Mouse (Mus musculus) liver, embryonic 14.5 days (tissue): ENCODE data around the gene Ccl6. TPM values are rescaled to one million over a fixed set of nuclear protein-coding genes. Genes with fewer than 3 reads are reported as not detected.

Source experiments
- ATAC-seq: fragments of 200-750 bp; cut with Nextera tagmentation; 2 replicates; pipeline ENCODE4 v1.8.0; 2017; ENCODE audit warnings: moderate number of reproducible peaks, mild to moderate bottlenecking, moderate library complexity; ENCODE audit not compliant: insufficient read depth
- DNase-seq, 3 experiments: peaks; one replicate each; pipeline ENCODE4 v3.0.0-alpha.2; 2012 to 2013; ENCODE audit warnings: low read depth in 3 of 3, low spot score in 3 of 3
- H3K27ac ChIP-seq: fragments of 300-500 bp; sonication (generic); 2 replicates; pipeline ENCODE4 v1.5.1; 2014; ENCODE audit warnings: moderate library complexity, mild to moderate bottlenecking, control low read depth, inconsistent platforms
- H3K27me3 ChIP-seq: fragments of 300-500 bp; sonication (generic); 2 replicates; pipeline ENCODE4 v1.6.1; 2014; ENCODE audit warnings: mild to moderate bottlenecking, low read length, moderate library complexity; ENCODE audit not compliant: control insufficient read depth, insufficient read depth
- H3K36me3 ChIP-seq: fragments of 300-500 bp; sonication (generic); replicated peaks from 2 replicates; pipeline ENCODE4 v1.6.1; 2014; ENCODE audit warnings: low read depth; ENCODE audit not compliant: control insufficient read depth, insufficient read depth
- H3K4me1 ChIP-seq, 2 experiments: fragments of 200-500 bp in 1 of 2; fragments of 300-500 bp in 1 of 2; sonication (generic) in 1 of 2; replicated peaks; 2 replicates each; pipeline ENCODE4 v1.6.1; 2012 to 2014; ENCODE audit warnings: antibody characterized with exemption in 1 of 2, inconsistent platforms in 1 of 2, low read length in 1 of 2; ENCODE audit not compliant: control insufficient read depth in 2 of 2, insufficient read depth in 2 of 2
- H3K4me2 ChIP-seq: fragments of 300-500 bp; sonication (generic); 2 replicates; pipeline ENCODE4 v1.6.1; 2014; ENCODE audit warnings: low read depth, mild to moderate bottlenecking, control low read depth, moderate library complexity
- H3K4me3 ChIP-seq, 2 experiments: fragments of 200-500 bp in 1 of 2; fragments of 300-500 bp in 1 of 2; sonication (generic) in 1 of 2; 2 replicates each; pipeline ENCODE4 v1.5.1; 2012 to 2014; ENCODE audit warnings: low read depth in 2 of 2, low read length in 2 of 2, mild to moderate bottlenecking in 2 of 2, control low read depth in 1 of 2, inconsistent platforms in 1 of 2, moderate library complexity in 1 of 2; ENCODE audit not compliant: insufficient read depth in 1 of 2
- H3K9ac ChIP-seq: fragments of 300-500 bp; sonication (generic); replicated peaks from 2 replicates; pipeline ENCODE4 v1.6.1; 2014; ENCODE audit warnings: mild to moderate bottlenecking, control low read depth, moderate library complexity
- H3K9me3 ChIP-seq: fragments of 300-500 bp; sonication (generic); 2 replicates; pipeline ENCODE4 v1.6.1; 2016; ENCODE audit warnings: low read length, mixed read lengths; ENCODE audit not compliant: control insufficient read depth
- CTCF ChIP-seq: IDR thresholded peaks from 2 replicates; pipeline ENCODE4 v1.5.1; 2016; ENCODE audit warnings: antibody characterized with exemption, low read depth, control low read depth
- EP300 ChIP-seq: IDR thresholded peaks from 2 replicates; pipeline ENCODE4 v1.6.1; 2016; ENCODE audit warnings: antibody characterized with exemption, low read depth
- WGBS: fragments of 180-500 bp; shearing (Covaris S2); extraction: QIAGEN DNeasy Blood & Tissue Kit; methylation state at CpG from one replicate; pipeline ENCODE4 v1.1.7; 2014; ENCODE audit not compliant: insufficient replicate concordance; 5-methylcytosine and 5-hydroxymethylcytosine counted together
- polyA plus RNA-seq, 2 experiments: library from polyadenylated mRNA; depleted of rRNA in 1 of 2; stranded (reverse) in 1 of 2; unstranded in 1 of 2; fragments of >200 nt; fragmentation: Nextera tagmentation in 1 of 2; extraction: Ambion mirVana in 1 of 2; gene quantifications; 2 replicates each; pipeline versions ENCODE4 v1.2.1 to v1.2.3; 2012 to 2014

Gene Ccl6
- polyA plus RNA-seq, 2 experiments: 2.6 to 12.7 TPM

DNA sequence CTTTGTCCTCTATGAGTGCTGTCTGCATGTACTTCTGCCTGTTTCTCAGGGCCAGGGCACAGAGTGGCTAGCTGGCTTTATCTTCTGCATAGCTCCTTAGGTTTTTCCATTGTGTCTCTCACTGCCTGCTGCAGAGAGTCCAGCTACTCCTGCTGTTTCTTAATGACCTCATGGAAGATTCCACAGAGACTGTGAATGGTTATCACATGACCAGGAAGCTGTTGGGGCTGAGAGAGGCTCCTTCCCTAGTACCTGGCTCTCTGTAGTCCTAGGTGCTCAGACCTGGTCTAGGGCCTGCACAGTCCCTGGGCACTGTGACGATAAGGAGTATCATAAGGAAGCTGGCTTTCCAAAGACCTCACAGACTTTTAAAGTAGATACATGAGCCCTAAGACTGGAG lies 37.7 kb upstream of the Ccl6 start:
- no peak for TF ChIP-seq CTCF
- H3K4me1 ChIP-seq: no peaks in the 10 kb centered on the region
- WGBS: 71% methylated on average over 1 of the region's 1 CpGs
- no peak overlapping the region for H3K27ac ChIP-seq
- DNase-seq (no peak), ATAC-seq (no peak)
- H3K4me3 ChIP-seq: no peak overlapping the region
- H3K27me3 ChIP-seq: no peaks in the 10 kb centered on the region
- H3K4me2 ChIP-seq: no peak overlapping the region
- H3K9ac ChIP-seq: no peak overlapping the region
- no peaks in the 10 kb centered on the region for H3K9me3 ChIP-seq
- H3K36me3 ChIP-seq: no peaks in the 10 kb centered on the region

DNA sequence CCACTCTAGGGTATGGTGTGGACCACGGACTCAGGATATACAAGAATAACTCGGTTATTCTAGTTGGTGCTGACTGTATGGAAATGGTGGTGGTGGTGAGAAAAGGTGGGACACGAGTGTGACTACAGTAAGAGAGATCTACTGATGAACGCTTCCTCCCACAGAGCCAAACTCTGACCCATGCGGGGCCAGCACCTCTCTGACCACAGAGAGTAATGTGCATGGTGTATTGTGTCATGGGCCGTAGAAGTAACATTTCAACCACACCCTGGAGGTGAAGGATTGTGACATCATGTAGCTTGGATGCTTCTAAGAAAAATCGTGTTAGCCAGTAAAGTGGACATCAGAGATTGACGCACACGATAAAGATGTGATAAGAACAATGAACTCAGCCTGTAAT lies 35.9 kb upstream of the Ccl6 start:
- no peak for TF ChIP-seq EP300
- no peak for TF ChIP-seq CTCF
- 48% methylated on average over 9 of the region's 9 CpGs for WGBS
- no peaks in the 10 kb centered on the region for H3K4me1 ChIP-seq
- ATAC-seq (no peak), DNase-seq (no peak)
- no peak overlapping the region for H3K4me2 ChIP-seq
- H3K36me3 ChIP-seq: no peaks in the 10 kb centered on the region
- no peak overlapping the region for H3K9ac ChIP-seq
- no peaks in the 10 kb centered on the region for H3K27me3 ChIP-seq
- no peak overlapping the region for H3K4me3 ChIP-seq
- H3K27ac ChIP-seq: no peak overlapping the region
- H3K9me3 ChIP-seq: no peaks in the 10 kb centered on the region

DNA sequence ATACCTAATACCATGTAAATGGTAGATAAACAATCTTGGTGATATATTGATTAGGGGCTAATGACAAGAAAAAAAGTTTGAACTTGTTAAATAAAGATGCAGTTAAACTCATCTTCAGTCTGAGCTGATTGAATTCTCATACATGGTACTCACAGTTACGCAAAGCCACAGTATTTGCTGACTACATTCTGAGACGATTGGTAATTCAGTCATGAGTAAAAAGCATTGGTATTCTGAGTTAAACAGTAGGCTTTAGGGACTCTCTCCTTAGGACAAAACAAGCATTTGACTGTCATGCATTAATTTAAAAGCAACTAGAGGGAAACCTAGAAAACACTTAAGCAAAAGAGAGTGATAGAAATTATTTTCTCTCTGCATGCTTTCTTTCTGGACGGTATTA lies 30.7 kb upstream of the Ccl6 start:
- no peak overlapping the region for H3K4me2 ChIP-seq
- no peak overlapping the region for H3K9ac ChIP-seq
- no peak for ATAC-seq
- no peak overlapping the region for H3K4me3 ChIP-seq
- no peak for TF ChIP-seq CTCF
- TF ChIP-seq EP300: no peak
- no peaks in the 10 kb centered on the region for H3K36me3 ChIP-seq
- no peaks in the 10 kb centered on the region for H3K9me3 ChIP-seq
- no peak overlapping the region for H3K27ac ChIP-seq
- 66% methylated on average over 3 of the region's 3 CpGs for WGBS
- no peaks in the 10 kb centered on the region for H3K27me3 ChIP-seq
- no peaks in the 10 kb centered on the region for H3K4me1 ChIP-seq
- no peak for DNase-seq

DNA sequence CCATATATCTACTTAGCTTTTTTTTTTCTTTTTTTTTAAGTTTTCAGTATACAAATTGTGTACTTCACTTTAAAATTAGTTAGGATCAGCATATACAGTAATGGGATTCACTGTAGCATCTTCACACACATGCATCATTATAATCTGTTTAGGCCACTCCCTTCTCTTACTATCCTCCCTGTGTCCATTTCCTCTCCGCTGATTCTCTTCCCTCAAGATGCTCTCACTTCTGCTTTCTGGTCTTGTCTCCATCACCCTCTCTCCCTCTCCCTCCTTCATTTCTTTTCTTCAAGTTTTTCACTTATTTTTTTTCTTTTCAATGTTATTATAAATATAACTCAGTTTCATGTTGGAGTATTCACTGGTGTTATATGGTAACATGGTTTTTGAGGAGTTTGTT lies 26.1 kb upstream of the Ccl6 start:
- no peak for TF ChIP-seq EP300
- TF ChIP-seq CTCF: no peak
- no peak for ATAC-seq

DNA sequence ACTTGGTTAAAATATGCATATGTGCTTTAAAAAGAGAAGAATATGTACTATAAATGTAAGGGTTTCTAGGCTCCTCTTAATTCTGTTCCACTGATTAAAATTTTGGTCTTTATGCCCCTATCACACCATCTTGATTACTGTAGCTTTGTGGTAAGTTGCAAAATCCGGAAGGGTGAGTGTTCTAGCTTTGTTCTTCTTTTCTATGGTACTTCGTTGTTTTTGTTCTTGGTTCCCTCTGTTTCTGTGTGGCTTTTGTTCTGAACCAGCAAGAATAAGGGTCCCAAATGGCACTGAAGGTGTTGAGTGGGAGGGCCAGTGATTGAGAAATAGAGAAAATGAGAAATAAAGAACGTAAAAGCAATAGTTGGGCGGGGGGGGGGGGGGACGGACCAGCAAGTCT lies 25.4 kb upstream of the Ccl6 start:
- H3K9ac ChIP-seq: no peak overlapping the region
- H3K4me3 ChIP-seq: no peak overlapping the region
- H3K27me3 ChIP-seq: no peaks in the 10 kb centered on the region
- H3K36me3 ChIP-seq: no peaks in the 10 kb centered on the region
- H3K4me2 ChIP-seq: no peak overlapping the region
- DNase-seq: no peak
- no peak overlapping the region for H3K27ac ChIP-seq
- no peak for ATAC-seq
- no peaks in the 10 kb centered on the region for H3K9me3 ChIP-seq
- TF ChIP-seq EP300: no peak
- TF ChIP-seq CTCF: no peak
- H3K4me1 ChIP-seq: no peaks in the 10 kb centered on the region
- 34% methylated on average over 5 of the region's 5 CpGs for WGBS

More for the DNA sequence above, 26.1 kb upstream of the Ccl6 start:
- no peaks in the 10 kb centered on the region for H3K27me3 ChIP-seq
- H3K9me3 ChIP-seq: no peaks in the 10 kb centered on the region
- DNase-seq: no peak
- H3K4me1 ChIP-seq: no peaks in the 10 kb centered on the region
- no peak overlapping the region for H3K27ac ChIP-seq
- WGBS: 47% methylated on average over 1 of the region's 1 CpGs
- H3K4me2 ChIP-seq: no peak overlapping the region
- no peak overlapping the region for H3K9ac ChIP-seq
- no peaks in the 10 kb centered on the region for H3K36me3 ChIP-seq
- H3K4me3 ChIP-seq: no peak overlapping the region
